Mouse (Mus musculus): ENCODE measurements at regions not wholly inside any gene's neighbourhood (a gene's known extent, or its start where the extent isn't known, plus 50 kb on each side); places are given as distances from the start of the nearest gene placed in this dataset.
"Not testable (repeated sequence)": the region's sequence is repeated elsewhere in the genome, so short reads cannot be mapped to it uniquely, and the experiment has no call there.

DNA sequence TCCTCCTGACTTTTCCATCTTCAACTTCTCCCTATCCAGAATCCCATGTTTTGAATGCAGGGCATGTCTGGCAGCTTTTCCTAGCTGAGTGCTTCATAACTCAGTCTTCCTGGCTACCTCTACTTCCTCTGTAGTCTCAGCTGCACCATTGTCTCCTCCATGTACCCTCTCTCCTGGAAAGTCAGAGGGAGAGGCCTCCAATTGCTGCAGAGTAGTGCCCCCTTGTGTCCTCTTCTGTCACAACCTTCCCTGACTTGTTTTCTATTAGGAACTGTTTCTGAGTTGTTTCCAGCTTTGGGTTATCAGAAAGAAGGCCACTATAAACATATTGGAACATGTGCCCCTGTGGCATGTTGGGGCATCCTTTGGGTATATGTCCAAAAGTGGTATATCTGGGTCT is 159.3 kb downstream of the Stard3nl start:
- Histone ChIP-seq H3K4me3 (ENCODE audit: low read depth, low read length) (no peak overlapping the region), H3K27ac (replicated peaks; ENCODE audit: low read depth, low read length) (no peak overlapping the region), H3K27me3 (ENCODE audit: control insufficient read depth, insufficient read depth, low read length) (no peaks in the 10 kb centered on the region), H3K4me2 (ENCODE audit: low read depth, severe bottlenecking) (no peak overlapping the region), H3K4me1 (ENCODE audit: control insufficient read depth, insufficient read depth, low read length) (no peaks in the 10 kb centered on the region), H3K9me3 (ENCODE audit: control insufficient read depth, low read length) (no peaks in the 10 kb centered on the region), H3K9ac (ENCODE audit: low read length) (no peak overlapping the region), H3K36me3 (ENCODE audit: control insufficient read depth, insufficient read depth, low read length) (no peaks in the 10 kb centered on the region)
- peak; percentile 33 for DNase-seq (ENCODE audit: low spot score)
- ATAC-seq (ENCODE audit: insufficient number of reproducible peaks, low FRiP score, low TSS enrichment, low read depth), result no peak

DNA sequence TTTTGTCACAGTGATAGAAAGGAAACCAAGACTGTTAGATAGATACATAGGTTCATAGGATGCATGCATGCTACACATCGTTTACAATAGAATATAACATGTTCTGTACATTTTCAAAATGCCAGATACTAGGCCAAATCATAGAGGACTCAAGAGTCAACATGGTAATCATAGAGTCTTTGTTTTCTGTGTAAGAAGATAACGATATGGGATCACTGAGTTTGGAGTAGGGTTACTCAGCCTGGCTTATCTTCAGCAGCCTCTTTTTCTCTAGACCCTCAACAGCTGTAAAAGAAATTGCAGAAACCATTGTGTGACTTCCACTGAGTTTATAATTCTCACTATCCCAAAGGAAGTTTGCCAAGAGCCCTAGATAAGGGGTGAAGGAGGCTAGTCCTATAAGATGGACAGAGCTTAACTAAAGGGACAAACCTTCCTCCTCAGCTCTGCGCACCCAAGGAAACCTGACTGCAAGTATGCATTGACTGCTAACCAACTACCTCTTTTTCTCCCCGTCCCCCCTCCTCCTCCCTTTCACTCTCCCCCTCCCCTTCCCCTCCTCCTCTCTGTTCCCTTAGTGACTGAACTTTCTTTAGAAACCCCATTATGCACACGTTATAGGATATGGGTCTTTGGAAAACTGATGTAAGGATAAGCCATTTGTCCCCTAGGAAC is 160.8 kb downstream of the Stard3nl start:
- H3K4me3 ChIP-seq (ENCODE audit: low read depth, low read length), result no peak overlapping the region
- H3K4me2 ChIP-seq (ENCODE audit: low read depth, severe bottlenecking), result no peak overlapping the region
- no peaks in the 10 kb centered on the region for H3K9me3 ChIP-seq (ENCODE audit: control insufficient read depth, low read length)
- no peaks in the 10 kb centered on the region for H3K4me1 ChIP-seq (ENCODE audit: control insufficient read depth, insufficient read depth, low read length)
- no peak overlapping the region for H3K27ac ChIP-seq (replicated peaks; ENCODE audit: low read depth, low read length)
- ATAC-seq (ENCODE audit: insufficient number of reproducible peaks, low FRiP score, low TSS enrichment, low read depth) (no peak), DNase-seq (ENCODE audit: low spot score) (no peak)
- H3K9ac ChIP-seq (ENCODE audit: low read length), result no peak overlapping the region
- WGBS, result 74% methylated on average over 5 of the region's 5 CpGs
- no peaks in the 10 kb centered on the region for H3K36me3 ChIP-seq (ENCODE audit: control insufficient read depth, insufficient read depth, low read length)
- H3K27me3 ChIP-seq (ENCODE audit: control insufficient read depth, insufficient read depth, low read length), result no peaks in the 10 kb centered on the region

DNA sequence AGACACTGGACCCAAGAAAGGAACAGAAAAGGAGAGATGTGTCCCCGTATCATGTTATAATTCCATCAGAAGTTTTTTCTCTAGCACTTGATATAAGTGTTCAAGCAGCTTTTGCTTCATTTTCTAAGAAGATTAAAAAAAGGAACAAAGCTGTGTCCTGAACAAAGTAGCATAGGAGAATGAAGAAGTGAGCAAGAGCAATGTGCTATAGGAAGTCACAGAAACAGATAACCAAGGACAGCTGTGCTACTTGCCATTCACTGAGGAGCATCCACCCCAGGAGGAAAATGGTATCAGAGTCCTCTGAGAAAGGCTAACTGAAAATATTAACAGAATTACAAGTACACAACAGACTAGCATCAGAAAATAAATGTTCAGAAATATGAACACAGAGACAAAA is 175.6 kb downstream of the Stard3nl start:
- not testable (repeated sequence) for ATAC-seq (ENCODE audit: insufficient number of reproducible peaks, low FRiP score, low TSS enrichment, low read depth); H3K27me3 ChIP-seq (ENCODE audit: control insufficient read depth, insufficient read depth, low read length); H3K4me1 ChIP-seq (ENCODE audit: control insufficient read depth, insufficient read depth, low read length); H3K9ac ChIP-seq (ENCODE audit: low read length); H3K4me3 ChIP-seq (ENCODE audit: low read depth, low read length); DNase-seq (ENCODE audit: low spot score); H3K27ac ChIP-seq (replicated peaks; ENCODE audit: low read depth, low read length); H3K4me2 ChIP-seq (ENCODE audit: low read depth, severe bottlenecking); H3K36me3 ChIP-seq (ENCODE audit: control insufficient read depth, insufficient read depth, low read length); H3K9me3 ChIP-seq (ENCODE audit: control insufficient read depth, low read length)
- WGBS, result 89% methylated on average over 1 of the region's 1 CpGs

DNA sequence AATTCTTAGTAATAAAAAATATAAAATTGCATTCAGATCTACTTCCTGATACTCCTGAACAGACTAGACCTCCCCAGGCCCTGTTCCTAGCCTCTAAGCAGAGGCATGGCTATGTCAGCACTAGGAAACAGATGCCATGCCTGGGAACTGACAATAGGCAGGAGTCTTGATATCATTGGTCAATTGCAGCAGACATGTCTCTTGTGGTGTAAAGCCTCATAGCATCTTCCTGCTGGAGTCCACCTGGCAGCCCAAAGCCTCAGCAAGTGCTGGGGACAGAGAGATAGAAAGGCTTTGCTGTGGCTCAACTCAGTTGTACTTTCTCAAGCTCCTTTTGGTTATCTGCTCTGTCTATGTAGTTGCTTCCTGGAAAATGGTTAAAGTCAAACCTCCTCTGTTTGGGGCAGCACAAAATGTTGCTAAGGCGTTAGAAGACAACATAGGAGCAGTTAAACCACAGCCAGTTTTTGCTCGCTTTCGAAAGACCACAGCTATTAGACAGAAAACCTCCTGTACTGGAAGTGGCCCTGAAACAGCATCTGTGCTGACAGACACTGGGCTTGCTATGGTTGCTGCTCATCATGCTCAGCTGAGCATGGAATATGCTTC is 176.1 kb downstream of the Stard3nl start:
- not testable (repeated sequence) for H3K4me3 ChIP-seq (ENCODE audit: low read depth, low read length); H3K9ac ChIP-seq (ENCODE audit: low read length); H3K9me3 ChIP-seq (ENCODE audit: control insufficient read depth, low read length); ATAC-seq (ENCODE audit: insufficient number of reproducible peaks, low FRiP score, low TSS enrichment, low read depth); H3K27ac ChIP-seq (replicated peaks; ENCODE audit: low read depth, low read length); H3K36me3 ChIP-seq (ENCODE audit: control insufficient read depth, insufficient read depth, low read length); H3K4me1 ChIP-seq (ENCODE audit: control insufficient read depth, insufficient read depth, low read length); H3K4me2 ChIP-seq (ENCODE audit: low read depth, severe bottlenecking); H3K27me3 ChIP-seq (ENCODE audit: control insufficient read depth, insufficient read depth, low read length); DNase-seq (ENCODE audit: low spot score)
- 95% methylated on average over 3 of the region's 3 CpGs for WGBS

DNA sequence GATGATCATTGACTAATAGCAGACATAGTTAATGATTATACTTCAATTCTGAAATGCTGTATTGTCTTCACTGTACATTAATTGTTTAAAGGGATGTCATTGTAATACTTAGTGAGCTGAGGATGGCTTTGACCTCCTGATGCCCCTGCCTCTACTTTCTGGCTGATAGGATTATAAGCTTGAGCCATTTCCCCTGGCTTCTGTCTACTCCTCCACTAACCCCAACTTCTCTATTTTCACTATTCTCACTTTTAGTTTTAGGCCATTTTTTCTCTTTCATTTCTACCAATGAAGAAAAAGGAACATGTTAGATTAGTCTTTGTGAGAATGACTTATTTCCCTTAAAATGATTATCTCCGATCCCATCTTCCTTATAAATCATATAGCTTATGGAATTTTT is 190.9 kb downstream of the Stard3nl start:
- Histone ChIP-seq H3K4me2 (ENCODE audit: low read depth, severe bottlenecking) (no peak overlapping the region), H3K4me1 (ENCODE audit: control insufficient read depth, insufficient read depth, low read length) (no peaks in the 10 kb centered on the region), H3K4me3 (ENCODE audit: low read depth, low read length) (no peak overlapping the region), H3K9me3 (ENCODE audit: control insufficient read depth, low read length) (no peaks in the 10 kb centered on the region), H3K36me3 (ENCODE audit: control insufficient read depth, insufficient read depth, low read length) (no peaks in the 10 kb centered on the region), H3K27ac (replicated peaks; ENCODE audit: low read depth, low read length) (no peak overlapping the region), H3K27me3 (ENCODE audit: control insufficient read depth, insufficient read depth, low read length) (no peaks in the 10 kb centered on the region), H3K9ac (ENCODE audit: low read length) (no peak overlapping the region)
- no peak for DNase-seq (ENCODE audit: low spot score)
- no peak for ATAC-seq (ENCODE audit: insufficient number of reproducible peaks, low FRiP score, low TSS enrichment, low read depth)
- WGBS, result 85% methylated on average over 1 of the region's 1 CpGs

DNA sequence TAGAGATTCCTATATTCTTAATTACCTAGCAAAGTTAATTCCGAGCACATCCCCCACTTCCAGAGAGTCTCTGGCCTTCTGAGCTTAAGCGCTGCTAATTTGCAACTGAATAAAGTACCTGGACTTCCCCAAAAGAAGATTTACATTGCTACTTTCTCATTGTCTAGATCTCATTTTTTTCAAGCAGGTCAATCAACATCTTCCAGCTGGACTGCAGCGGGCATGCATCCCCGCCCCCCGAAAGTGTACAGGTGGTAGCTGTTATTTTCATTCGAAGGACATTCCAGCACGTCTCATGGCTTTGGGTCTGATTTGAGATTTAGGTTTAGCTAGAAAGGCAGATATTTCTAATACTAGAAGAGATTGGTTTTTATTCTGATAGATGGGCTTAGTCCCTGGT is 193.3 kb downstream of the Stard3nl start:
- H3K36me3 ChIP-seq (ENCODE audit: control insufficient read depth, insufficient read depth, low read length); ATAC-seq (ENCODE audit: insufficient number of reproducible peaks, low FRiP score, low TSS enrichment, low read depth); H3K27me3 ChIP-seq (ENCODE audit: control insufficient read depth, insufficient read depth, low read length); H3K4me3 ChIP-seq (ENCODE audit: low read depth, low read length); H3K9ac ChIP-seq (ENCODE audit: low read length); H3K4me1 ChIP-seq (ENCODE audit: control insufficient read depth, insufficient read depth, low read length); DNase-seq (ENCODE audit: low spot score); H3K9me3 ChIP-seq (ENCODE audit: control insufficient read depth, low read length); H3K4me2 ChIP-seq (ENCODE audit: low read depth, severe bottlenecking); H3K27ac ChIP-seq (replicated peaks; ENCODE audit: low read depth, low read length): not testable (repeated sequence)
- 92% methylated on average over 7 of the region's 7 CpGs for WGBS
